Mouse (Mus musculus): ENCODE data around the gene Scd4. TPM values are rescaled to one million over a fixed set of nuclear protein-coding genes. Genes with fewer than 3 reads are reported as not detected.

The Scd4 gene
- polyA plus RNA-seq, 1 experiment, result 0.20 TPM

DNA sequence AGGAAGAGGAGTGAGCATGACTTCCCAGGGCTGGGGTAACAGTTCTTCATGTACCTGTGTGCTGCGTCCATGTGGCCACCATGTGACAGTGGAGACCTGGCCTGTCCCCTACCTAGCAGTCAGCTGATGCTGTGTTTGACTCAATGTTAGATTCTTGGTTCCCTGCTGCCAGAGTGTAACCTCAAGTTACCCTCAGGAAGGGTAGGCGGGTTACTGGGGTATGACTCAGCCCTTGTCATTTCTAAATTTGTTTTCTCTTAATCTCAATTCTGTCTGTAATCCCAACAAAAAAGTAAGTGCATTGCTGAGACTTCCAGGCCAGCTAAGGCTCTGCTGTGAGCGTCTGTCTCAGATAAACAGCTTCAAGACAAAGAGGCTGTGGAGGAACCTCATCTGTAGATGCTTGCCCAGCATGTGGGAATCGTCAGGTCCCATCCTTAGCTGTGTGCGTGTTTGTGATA is 61.1 kb downstream of the Scd4 start:
- H3K27ac ChIP-seq (ENCODE audit: insufficient read depth, low read length), result no peak overlapping the region; the same call in 1 of the 2 replicates

DNA sequence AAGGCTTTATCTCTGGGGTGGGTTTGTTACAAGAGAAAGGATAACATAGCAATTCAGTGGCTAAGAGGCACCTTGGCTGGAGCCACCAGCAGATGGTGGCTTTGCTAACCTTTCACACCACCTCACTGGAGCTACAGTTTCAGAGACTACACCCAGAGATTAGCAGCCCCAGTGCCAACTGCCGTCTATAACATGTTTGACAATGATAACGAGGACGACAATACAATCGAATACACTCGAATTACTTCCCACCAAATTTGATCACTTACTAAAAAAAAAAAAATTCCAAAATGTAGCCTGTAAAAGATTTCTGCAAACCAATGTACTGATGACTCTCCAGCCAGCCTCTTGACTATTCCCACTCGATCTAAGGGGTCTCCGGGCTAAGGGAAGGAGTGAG is 62.1 kb downstream of the Scd4 start:
- peaks cover 32% of the 10 kb centered on the region for H3K36me3 ChIP-seq (ENCODE audit: control insufficient read depth, insufficient read depth, low read length)
- no peaks in the 10 kb centered on the region for H3K27me3 ChIP-seq (ENCODE audit: control insufficient read depth, insufficient read depth, low read length)
- DNase-seq (ENCODE audit: low read depth in 1 of 2, low spot score in 2 of 2), result no peak
- peaks cover 7% of the 10 kb centered on the region; the same call in 1 of the 2 replicates for H3K4me1 ChIP-seq (ENCODE audit: control insufficient read depth, insufficient read depth, insufficient read length)
- 81% methylated on average over 7 of the region's 7 CpGs for WGBS
- no peak overlapping the region for H3K27ac ChIP-seq (ENCODE audit: insufficient read depth, low read length)
- no peak overlapping the region for H3K4me3 ChIP-seq (ENCODE audit: extremely low read depth, insufficient read depth, insufficient read length)
- TF ChIP-seq CTCF (IDR thresholded peaks at IDR 0.05; ENCODE audit: extremely low read depth, insufficient read depth, insufficient read length, insufficient replicate concordance), result no peak
- no peak for TF ChIP-seq POLR2A (IDR thresholded peaks at IDR 0.05; ENCODE audit: low read depth, low read length)

More for the DNA sequence above, 61.1 kb downstream of the Scd4 start:
- TF ChIP-seq CTCF (IDR thresholded peaks at IDR 0.05; ENCODE audit: extremely low read depth, insufficient read depth, insufficient read length, insufficient replicate concordance), result no peak
- TF ChIP-seq POLR2A (IDR thresholded peaks at IDR 0.05; ENCODE audit: low read depth, low read length), result no peak
- H3K4me3 ChIP-seq (ENCODE audit: extremely low read depth, insufficient read depth, insufficient read length), result no peak overlapping the region
- DNase-seq (ENCODE audit: low read depth in 1 of 2, low spot score in 2 of 2), result no peak
- H3K4me1 ChIP-seq (ENCODE audit: control insufficient read depth, insufficient read depth, insufficient read length), result peaks cover 14% of the 10 kb centered on the region; the same call in 1 of the 2 replicates
- peaks cover 22% of the 10 kb centered on the region for H3K36me3 ChIP-seq (ENCODE audit: control insufficient read depth, insufficient read depth, low read length)
- no peaks in the 10 kb centered on the region for H3K27me3 ChIP-seq (ENCODE audit: control insufficient read depth, insufficient read depth, low read length)
- 42% methylated on average over 5 of the region's 5 CpGs for WGBS

Other genes starting within 250 kb of the Scd4 start
- 11.4 and 11.8 TPM in 2 replicates for gene Chuk, start 225.6 kb upstream of the Scd4 start, polyA plus RNA-seq (2012; rRNA removed)
- 2.8 and 5.5 TPM in 2 replicates for gene Cwf19l1, start 197.2 kb upstream of the Scd4 start, polyA plus RNA-seq (2012; rRNA removed)
- 28.2 and 38.1 TPM in 2 replicates for gene Bloc1s2, start 186.6 kb upstream of the Scd4 start, polyA plus RNA-seq (2012; rRNA removed)
- not detected in 2 replicates for gene Pkd2l1, start 140.7 kb upstream of the Scd4 start, polyA plus RNA-seq (2012; rRNA removed)
- not detected in 2 replicates for gene Scd3, start 129.8 kb upstream of the Scd4 start, polyA plus RNA-seq (2012; rRNA removed)
- gene Scd2, start 39.4 kb upstream of the Scd4 start, polyA plus RNA-seq (2012; rRNA removed), result 30.1 and 39.6 TPM in 2 replicates
- gene Scd1, start 74.8 kb downstream of the Scd4 start, polyA plus RNA-seq (2012; rRNA removed), result 251 and 307 TPM in 2 replicates
- not detected in 2 replicates for gene Wnt8b, start 160.4 kb downstream of the Scd4 start, polyA plus RNA-seq (2012; rRNA removed)
- gene Sec31b, start 212.8 kb downstream of the Scd4 start, polyA plus RNA-seq (2012; rRNA removed), result 5.4 and 7.0 TPM in 2 replicates
- gene Gm20538, start 219.7 kb downstream of the Scd4 start, polyA plus RNA-seq (2012; rRNA removed), result not detected in 2 replicates
- gene Ndufb8, start 222.3 kb downstream of the Scd4 start, polyA plus RNA-seq (2012; rRNA removed), result 149 and 177 TPM in 2 replicates
- gene Hif1an, start 229.8 kb downstream of the Scd4 start, polyA plus RNA-seq (2012; rRNA removed), result 12.2 TPM in 2 replicates